Mouse (Mus musculus): Measurements from ENCODE around the gene Atxn1.

- TF ChIP-seq POLR2A (IDR thresholded peaks at IDR 0.05; ENCODE audit: borderline replicate concordance, extremely low read depth, low read depth, low read length) = no peak
- TF ChIP-seq CTCF (IDR thresholded peaks at IDR 0.05; ENCODE audit: insufficient read depth, low read length) = no peak
Observed at GRCm38 (mm10) chr13:46001356-46001755, 36.5 kb upstream of the Atxn1 start.

Data from lung, adult 2 months (tissue).